Mouse (Mus musculus): ENCODE results near the gene Fads2. TPM values are rescaled to one million over a fixed set of nuclear protein-coding genes. Genes with fewer than 3 reads are reported as not detected.
A peak's percentile ranks its signal among the peaks of the same experiment; 100 is the strongest.

Gene Fads2
- total and polyA plus RNA-seq, 3 experiments: 55.2 to 119 TPM; not detected in 1

GRCm38 (mm10) chr19:10014824-10015223 lies 86.7 kb downstream of the Fads2 start:
- Histone ChIP-seq H3K27me3 (ENCODE audit: control insufficient read depth in 1 of 2, insufficient read depth in 2 of 2, low read length in 2 of 2) (no peaks in the 10 kb centered on the region; a peak in 1 of 4 replicates), H3K4me1 (ENCODE audit: control insufficient read depth in 1 of 2, insufficient read depth in 2 of 2, low read length in 2 of 2) (peaks cover 2 to 34% of the 10 kb centered on the region in 2 experiments; a peak in 3 of 4 replicates), H3K27ac (ENCODE audit: control insufficient read depth, low read depth, low read length) (peak overlapping the region; percentile 36), H3K79me2 (ENCODE audit: control insufficient read depth, insufficient read depth, low read length, poor library complexity) (no peaks in the 10 kb centered on the region), H3K4me3 (ENCODE audit: control insufficient read depth in 1 of 2, insufficient read depth in 1 of 2, low read depth in 2 of 2, low read length in 2 of 2) (no peak overlapping the region), H3K9ac (ENCODE audit: control insufficient read depth, low read depth, low read length, poor library complexity, severe bottlenecking) (peak overlapping the region; percentile 2; the same call in 1 of the 2 replicates), H3K9me3 (replicated peaks; ENCODE audit: insufficient read depth, low read length) (no peaks in the 10 kb centered on the region), H3K36me3 (ENCODE audit: control insufficient read depth in 1 of 2, insufficient read depth in 2 of 2, low read length in 2 of 2) (peaks cover 0 to 18% of the 10 kb centered on the region in 2 experiments; a peak in 2 of 4 replicates)
- DNase-seq (ENCODE audit: low read depth, low spot score): peak; percentile 81
- TF ChIP-seq GATA1 (IDR thresholded peaks at IDR 0.05; ENCODE audit: low read depth, low read length) (peak; percentile 71), MAZ (IDR thresholded peaks at IDR 0.05; ENCODE audit: low read depth, low read length) (0 out of 2 replicates have a peak, but pooled peaks have one; percentile 48), RAD21 (IDR thresholded peaks at IDR 0.05; ENCODE audit: low read depth, low read length) (no peak), ETS1 (IDR thresholded peaks at IDR 0.05; ENCODE audit: low read depth, low read length) (peak; percentile 28; the same call in 1 of the 2 replicates), ZC3H11A (IDR thresholded peaks at IDR 0.05; ENCODE audit: low read depth, low read length) (no peak), USF1 (IDR thresholded peaks at IDR 0.05; ENCODE audit: low read depth, low read length) (no peak), TCF12 (IDR thresholded peaks at IDR 0.05; ENCODE audit: low read depth, low read length) (peak; percentile 83), EP300 (IDR thresholded peaks at IDR 0.05; ENCODE audit: low read depth in 1 of 2, low read length in 2 of 2) (peak; percentile 77 to 84), KAT2A (conservative IDR thresholded peaks at IDR 0.05; ENCODE audit: low read depth, low read length) (no peak), RCOR1 (IDR thresholded peaks at IDR 0.05; ENCODE audit: low read depth, low read length) (peak; percentile 38; the same call in 1 of the 2 replicates), SIN3A (IDR thresholded peaks at IDR 0.05; ENCODE audit: low read length) (peak; percentile 42; the same call in 1 of the 2 replicates), TAL1 (IDR thresholded peaks at IDR 0.05; ENCODE audit: low read length) (peak; percentile 85), MAX (IDR thresholded peaks at IDR 0.05; ENCODE audit: low read length) (no peak)

GRCm38 (mm10) chr19:10013913-10014312 lies 87.6 kb downstream of the Fads2 start:
- Histone ChIP-seq H3K4me1 (ENCODE audit: control insufficient read depth in 1 of 2, insufficient read depth in 2 of 2, low read length in 2 of 2) (peaks cover 2 to 34% of the 10 kb centered on the region in 2 experiments; a peak in 3 of 4 replicates), H3K79me2 (ENCODE audit: control insufficient read depth, insufficient read depth, low read length, poor library complexity) (no peaks in the 10 kb centered on the region), H3K27me3 (ENCODE audit: control insufficient read depth in 1 of 2, insufficient read depth in 2 of 2, low read length in 2 of 2) (no peaks in the 10 kb centered on the region), H3K36me3 (ENCODE audit: control insufficient read depth in 1 of 2, insufficient read depth in 2 of 2, low read length in 2 of 2) (peaks cover 0 to 18% of the 10 kb centered on the region in 2 experiments; a peak in 2 of 4 replicates), H3K9ac (ENCODE audit: control insufficient read depth, low read depth, low read length, poor library complexity, severe bottlenecking) (no peak overlapping the region), H3K9me3 (replicated peaks; ENCODE audit: insufficient read depth, low read length) (no peaks in the 10 kb centered on the region), H3K27ac (ENCODE audit: control insufficient read depth, low read depth, low read length) (no peak overlapping the region), H3K4me3 (ENCODE audit: control insufficient read depth in 1 of 2, insufficient read depth in 1 of 2, low read depth in 2 of 2, low read length in 2 of 2) (no peak overlapping the region)
- TF ChIP-seq RAD21 (IDR thresholded peaks at IDR 0.05; ENCODE audit: low read depth, low read length): no peak
- no peak for TF ChIP-seq MAX (IDR thresholded peaks at IDR 0.05; ENCODE audit: low read length)
- TF ChIP-seq NRF1 (IDR thresholded peaks at IDR 0.05; ENCODE audit: insufficient read depth, low read depth, low read length, poor library complexity, severe bottlenecking): no peak
- no peak for TF ChIP-seq ZMIZ1 (IDR thresholded peaks at IDR 0.05; ENCODE audit: low read depth, low read length)
- TF ChIP-seq MAZ (IDR thresholded peaks at IDR 0.05; ENCODE audit: low read depth, low read length): no peak
- no peak for TF ChIP-seq E2F4 (IDR thresholded peaks at IDR 0.05; ENCODE audit: borderline replicate concordance, low read depth, low read length)
- DNase-seq (ENCODE audit: low read depth, low spot score): no peak
